Mouse (Mus musculus): ENCODE results near the gene Wdr20rt.

GRCm38 (mm10) chr12:65216404-65216840, 8.9 kb upstream of the Wdr20rt start:
- no peak; the same call in 1 of the 2 replicates for TF ChIP-seq EP300 (IDR thresholded peaks at IDR 0.05; ENCODE audit: low read length)
- no peak for TF ChIP-seq MXI1 (IDR thresholded peaks at IDR 0.05; ENCODE audit: low read depth, low read length)
- no peak for TF ChIP-seq USF1 (IDR thresholded peaks at IDR 0.05; ENCODE audit: low read depth, low read length)
- TF ChIP-seq POLR2A (IDR thresholded peaks at IDR 0.05; ENCODE audit: low read depth, low read length): no peak
- TF ChIP-seq KAT2A (IDR thresholded peaks at IDR 0.05; ENCODE audit: insufficient replicate concordance, low read length): no peak
- TF ChIP-seq RAD21 (IDR thresholded peaks at IDR 0.05; ENCODE audit: low read depth, low read length): no peak
- no peak for TF ChIP-seq CTCF (conservative IDR thresholded peaks at IDR 0.05 in 1 of 2, IDR thresholded peaks at IDR 0.05 in 1 of 2; ENCODE audit: low read depth in 2 of 2, low read length in 2 of 2)
- TF ChIP-seq ZKSCAN1 (IDR thresholded peaks at IDR 0.05; ENCODE audit: borderline replicate concordance, low read depth, low read length): no peak
- TF ChIP-seq NRF1 (IDR thresholded peaks at IDR 0.05; ENCODE audit: low read depth, low read length): no peak
- TF ChIP-seq UBTF (IDR thresholded peaks at IDR 0.05; ENCODE audit: low read depth, low read length): no peak
- TF ChIP-seq NELFE (IDR thresholded peaks at IDR 0.05; ENCODE audit: low read depth, low read length): no peak
- TF ChIP-seq MEF2A (IDR thresholded peaks at IDR 0.05; ENCODE audit: borderline replicate concordance, low read depth, low read length): no peak
- no peak for TF ChIP-seq TCF12 (IDR thresholded peaks at IDR 0.05; ENCODE audit: low read depth, low read length)
- TF ChIP-seq HCFC1 (IDR thresholded peaks at IDR 0.05; ENCODE audit: low read depth, low read length): no peak

Data from CH12.LX (cell line).